ENCODE assay signal across 18 mouse cellular contexts in the genomic region with DNA sequence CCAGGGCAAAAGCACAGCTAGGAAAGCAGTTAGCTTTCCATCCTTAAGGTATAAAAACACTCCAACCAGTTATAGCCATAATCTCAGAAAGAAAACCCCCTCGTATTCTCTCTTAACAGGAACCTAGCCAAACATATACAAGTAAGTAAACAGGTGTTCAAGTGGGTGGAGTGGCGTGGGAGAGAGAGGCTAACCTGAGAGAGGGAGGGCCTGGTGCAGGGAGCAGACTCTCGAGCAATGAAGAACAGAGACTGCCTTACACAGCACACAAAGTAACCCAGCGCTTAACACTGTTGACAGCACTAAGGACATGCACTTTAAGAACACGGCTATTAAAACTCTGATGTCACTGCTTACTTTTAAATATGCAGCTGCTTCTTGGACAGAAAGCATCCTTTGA.
"Had no signal": no experiment of that assay in that cellular context is flagged by ENCODE, and none has a peak within 500 bp of the region (broad histone marks: within the 10 kb centered on the region; RNA-seq: fewer than 3 reads in every experiment).

No protein-coding gene starts in this region.

- H3K27ac ChIP-seq: liver, embryonic 12.5 days; liver, embryonic 14.5 days; lung, embryonic 15.5 days; midbrain, embryonic 10.5 days; midbrain, embryonic 12.5 days; neural tube, embryonic 13.5 days; neural tube, embryonic 15.5 days had no signal

- ATAC-seq: liver, embryonic 12.5 days; midbrain, embryonic 16.5 days had no signal

- H3K4me2 ChIP-seq: liver, embryonic 12.5 days; lung, embryonic 15.5 days; midbrain, embryonic 12.5 days; neural tube, embryonic 13.5 days; neural tube, embryonic 15.5 days had no signal

- H3K4me3 ChIP-seq: liver, embryonic 12.5 days; lung, embryonic 15.5 days; midbrain, embryonic 10.5 days; midbrain, embryonic 12.5 days; myocyte; neural tube, embryonic 13.5 days; neural tube, embryonic 15.5 days had no signal

- H3K9me3 ChIP-seq: liver, embryonic 12.5 days; lung, embryonic 15.5 days; midbrain, embryonic 10.5 days; midbrain, embryonic 12.5 days; neural tube, embryonic 13.5 days; neural tube, embryonic 15.5 days had no signal

- H3K9ac ChIP-seq: liver, embryonic 12.5 days; liver, embryonic 14.5 days; lung, embryonic 15.5 days; midbrain, embryonic 12.5 days; neural tube, embryonic 13.5 days; neural tube, embryonic 15.5 days had no signal

- DNase-seq: midbrain, embryonic 14.5 days; retina, postnatal 1 day; right cerebral cortex, adult 18-20 months; right cerebral cortex, postnatal 25 days; right cerebral cortex, postnatal 4 days; spleen, adult 18-20 months; thymus, adult 18-20 months; thymus, postnatal 14 days; thymus, postnatal 36 days had no signal

- H3K27me3 ChIP-seq: liver, embryonic 12.5 days; lung, embryonic 15.5 days; midbrain, embryonic 12.5 days; neural tube, embryonic 13.5 days; neural tube, embryonic 15.5 days had no signal
